Comparison of ENCODE assay signal across 7 mouse cellular contexts in the genomic region with DNA sequence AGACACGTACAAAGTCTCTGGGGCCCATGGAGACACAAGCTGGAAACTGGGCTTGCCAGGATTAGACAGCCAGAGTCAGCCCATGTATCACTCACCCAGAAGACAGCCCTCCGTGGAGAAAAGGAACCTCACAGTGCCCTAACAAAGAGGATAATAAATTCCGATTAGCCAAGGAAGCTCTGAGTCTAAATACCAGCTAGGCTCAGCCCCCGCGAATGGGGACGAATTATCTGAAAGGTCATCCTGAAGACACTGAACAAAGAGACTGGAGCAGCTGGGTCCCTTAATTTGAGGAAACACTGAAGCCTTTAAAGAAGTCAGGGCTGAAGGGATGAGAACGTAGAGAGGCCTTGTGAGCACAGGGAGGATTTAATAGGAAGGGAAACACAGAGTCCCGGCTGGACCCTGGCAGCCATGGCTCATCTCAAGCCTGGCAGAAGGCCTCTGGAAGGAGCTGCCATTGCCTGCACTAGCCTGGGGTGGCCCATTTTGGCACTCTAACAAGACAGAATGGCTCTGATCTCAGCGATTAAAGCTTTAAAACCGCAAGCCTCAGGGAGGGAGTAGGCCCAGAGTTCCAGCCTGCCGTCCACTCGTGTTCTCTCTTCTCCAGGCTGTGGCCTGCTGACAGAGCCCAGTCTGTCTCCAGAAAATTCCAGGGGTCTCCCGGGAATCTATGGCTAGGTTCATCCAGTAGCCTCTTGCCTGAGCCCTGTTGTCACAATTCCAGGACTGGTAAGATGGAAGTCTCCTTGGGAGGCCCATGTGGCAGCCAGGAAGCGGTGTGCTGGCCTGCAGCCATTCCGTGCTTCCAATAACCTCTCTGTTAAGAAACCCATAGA.
DNase-seq lines count a peak whose midpoint lies in the region; ATAC-seq and TF ChIP-seq lines count a peak whose summit lies in the region.

No protein-coding gene starts in this region.

- peak; percentile 34; the same call in 1 of the 2 replicates for ATAC-seq in lung, embryonic 16.5 days (ENCODE audit: low read depth)
- ATAC-seq in embryonic facial prominence, embryonic 11.5 days (replicated peaks; ENCODE audit: insufficient number of reproducible peaks, low FRiP score, low TSS enrichment, low read depth), result 0 out of 2 replicates have a peak, but pooled peaks have one; percentile 23
- peak; percentile 75 for ATAC-seq in hindbrain, embryonic 15.5 days (ENCODE audit: low FRiP score, low read depth)
- ATAC-seq in liver, postnatal 0 days, result no peak

- DNase-seq in lung, adult 2 months, result no peak
- DNase-seq in embryonic facial prominence, embryonic 11.5 days (ENCODE audit: low spot score), result peak; percentile 18
- DNase-seq in retina, postnatal 1 day, result peak; percentile 69
- no peak for DNase-seq in thymus, postnatal 36 days
- no peak for DNase-seq in liver, postnatal 0 days

- TF ChIP-seq EP300 in liver, postnatal 0 days (IDR thresholded peaks at IDR 0.05; ENCODE audit: low read depth), result no peak

- TF ChIP-seq POLR2A in lung, adult 2 months (IDR thresholded peaks at IDR 0.05; ENCODE audit: borderline replicate concordance, extremely low read depth, low read depth, low read length), result no peak

- 67% methylated on average over 15 of the region's 15 CpGs for WGBS in lung, embryonic 16.5 days
- WGBS in lung, adult 2 months, result 72% methylated on average over 15 of the region's 15 CpGs
- 50% methylated on average over 15 of the region's 15 CpGs for WGBS in embryonic facial prominence, embryonic 11.5 days
- WGBS in hindbrain, embryonic 15.5 days, result 29% methylated on average over 15 of the region's 15 CpGs
- 76% methylated on average over 15 of the region's 15 CpGs for WGBS in liver, postnatal 0 days (ENCODE audit: insufficient replicate concordance)

- no peaks in the 10 kb centered on the region for H3K4me1 ChIP-seq in lung, embryonic 16.5 days (replicated peaks; ENCODE audit: control insufficient read depth, insufficient read depth, low read length)
- H3K4me1 ChIP-seq in lung, adult 2 months (ENCODE audit: control insufficient read depth, insufficient read depth, low read length), result no peaks in the 10 kb centered on the region
- no peaks in the 10 kb centered on the region for H3K4me1 ChIP-seq in embryonic facial prominence, embryonic 11.5 days (ENCODE audit: control insufficient read depth, insufficient read depth, low read length)
- H3K4me1 ChIP-seq in hindbrain, embryonic 15.5 days (replicated peaks), result 0 out of 2 replicates have a peak, but pooled peaks cover 4% of the 10 kb centered on the region
- H3K4me1 ChIP-seq in liver, postnatal 0 days (ENCODE audit: insufficient read depth), result no peaks in the 10 kb centered on the region

- no peak overlapping the region for H3K27ac ChIP-seq in lung, embryonic 16.5 days (ENCODE audit: low read length)
- no peak overlapping the region for H3K27ac ChIP-seq in embryonic facial prominence, embryonic 11.5 days (replicated peaks; ENCODE audit: low read depth, low read length)
- H3K27ac ChIP-seq in hindbrain, embryonic 15.5 days (replicated peaks), result peak overlapping the region; percentile 25; the same call in 1 of the 2 replicates
- H3K27ac ChIP-seq in liver, postnatal 0 days (ENCODE audit: low read depth), result no peak overlapping the region

- no peaks in the 10 kb centered on the region for H3K27me3 ChIP-seq in lung, embryonic 16.5 days (ENCODE audit: control insufficient read depth, insufficient read depth, low read depth, low read length)
- H3K27me3 ChIP-seq in embryonic facial prominence, embryonic 11.5 days (ENCODE audit: control insufficient read depth, insufficient read depth, low read length), result no peaks in the 10 kb centered on the region
- H3K27me3 ChIP-seq in hindbrain, embryonic 15.5 days, result no peaks in the 10 kb centered on the region
- no peaks in the 10 kb centered on the region for H3K27me3 ChIP-seq in liver, postnatal 0 days (ENCODE audit: insufficient read depth, low read length)

- no peak for TF ChIP-seq CTCF in lung, adult 2 months (IDR thresholded peaks at IDR 0.05; ENCODE audit: insufficient read depth, low read length)
- no peak for TF ChIP-seq CTCF in liver, postnatal 0 days (IDR thresholded peaks at IDR 0.05; ENCODE audit: low read depth)

- no peak overlapping the region for H3K9ac ChIP-seq in lung, embryonic 16.5 days (ENCODE audit: low read length)
- no peak overlapping the region for H3K9ac ChIP-seq in embryonic facial prominence, embryonic 11.5 days (replicated peaks; ENCODE audit: low read length)
- H3K9ac ChIP-seq in hindbrain, embryonic 15.5 days, result no peak overlapping the region
- H3K9ac ChIP-seq in liver, postnatal 0 days (replicated peaks), result no peak overlapping the region

- no peaks in the 10 kb centered on the region for H3K36me3 ChIP-seq in lung, embryonic 16.5 days (ENCODE audit: control insufficient read depth, insufficient read depth, low read length)
- no peaks in the 10 kb centered on the region for H3K36me3 ChIP-seq in embryonic facial prominence, embryonic 11.5 days (replicated peaks; ENCODE audit: control insufficient read depth, insufficient read depth, low read depth, low read length)
- no peaks in the 10 kb centered on the region for H3K36me3 ChIP-seq in hindbrain, embryonic 15.5 days
- no peaks in the 10 kb centered on the region for H3K36me3 ChIP-seq in liver, postnatal 0 days (replicated peaks; ENCODE audit: insufficient read depth, low read length)

- no peak overlapping the region for H3K4me2 ChIP-seq in lung, embryonic 16.5 days (ENCODE audit: low read depth, low read length)
- H3K4me2 ChIP-seq in embryonic facial prominence, embryonic 11.5 days (ENCODE audit: low read depth, low read length), result no peak overlapping the region
- no peak overlapping the region for H3K4me2 ChIP-seq in hindbrain, embryonic 15.5 days
- H3K4me2 ChIP-seq in liver, postnatal 0 days (ENCODE audit: low read depth, low read length), result no peak overlapping the region

- H3K4me3 ChIP-seq in lung, embryonic 16.5 days (ENCODE audit: low read length), result no peak overlapping the region
- H3K4me3 ChIP-seq in lung, adult 2 months (replicated peaks; ENCODE audit: extremely low read depth, low read depth, low read length), result no peak overlapping the region
- H3K4me3 ChIP-seq in embryonic facial prominence, embryonic 11.5 days (ENCODE audit: low read depth, low read length), result no peak overlapping the region
- H3K4me3 ChIP-seq in hindbrain, embryonic 15.5 days, result no peak overlapping the region
- no peak overlapping the region for H3K4me3 ChIP-seq in liver, postnatal 0 days (ENCODE audit: low read depth, low read length)

- no peaks in the 10 kb centered on the region for H3K9me3 ChIP-seq in lung, embryonic 16.5 days (ENCODE audit: control insufficient read depth, low read length)
- no peaks in the 10 kb centered on the region for H3K9me3 ChIP-seq in embryonic facial prominence, embryonic 11.5 days (replicated peaks; ENCODE audit: control insufficient read depth, low read length)
- H3K9me3 ChIP-seq in hindbrain, embryonic 15.5 days, result no peaks in the 10 kb centered on the region
- no peaks in the 10 kb centered on the region for H3K9me3 ChIP-seq in liver, postnatal 0 days (ENCODE audit: low read length)

Comparison
In these comparisons a context has a peak if more than half of its experiments do, and no peak if none do; other contexts are left out.
1. DNase-seq: peak in embryonic facial prominence, embryonic 11.5 days (single experiment) and retina, postnatal 1 day (single experiment); none in lung, adult 2 months (single experiment), thymus, postnatal 36 days (0 of 2) and liver, postnatal 0 days (single experiment).